Mouse (Mus musculus) kidney, embryonic 14.5 days (tissue): ENCODE results near the gene Prodh2. TPM values are rescaled to one million over a fixed set of nuclear protein-coding genes. Genes with fewer than 3 reads are reported as not detected.

Experiments
- ATAC-seq: fragments of 200-750 bp; cut with Nextera tagmentation; 2 replicates; pipeline ENCODE4 v1.8.0; 2017; ENCODE audit warnings: moderate number of reproducible peaks, mild to moderate bottlenecking, moderate TSS enrichment, moderate library complexity; ENCODE audit not compliant: low FRiP score, low TSS enrichment
- H3K27ac ChIP-seq: fragments of 300-500 bp; sonication (generic); 2 replicates; pipeline ENCODE4 v1.5.1; 2014; ENCODE audit warnings: low read depth, mild to moderate bottlenecking, low read length, moderate library complexity, mixed read lengths
- H3K27me3 ChIP-seq: fragments of 300-500 bp; sonication (generic); 2 replicates; pipeline ENCODE4 v1.6.1; 2014; ENCODE audit warnings: mild to moderate bottlenecking, low read length; ENCODE audit not compliant: control insufficient read depth, insufficient read depth
- H3K36me3 ChIP-seq: fragments of 300-500 bp; sonication (generic); 2 replicates; pipeline ENCODE4 v1.6.1; 2014; ENCODE audit warnings: low read length, mixed read lengths; ENCODE audit not compliant: control insufficient read depth, insufficient read depth
- H3K4me1 ChIP-seq: fragments of 300-500 bp; sonication (generic); 2 replicates; pipeline ENCODE4 v1.6.1; 2014; ENCODE audit warnings: low read length, mixed read lengths; ENCODE audit not compliant: control insufficient read depth, insufficient read depth
- H3K4me2 ChIP-seq: fragments of 300-500 bp; sonication (generic); replicated peaks from 2 replicates; pipeline ENCODE4 v1.6.1; 2014; ENCODE audit warnings: low read depth, mild to moderate bottlenecking, low read length
- H3K4me3 ChIP-seq: fragments of 300-500 bp; sonication (generic); 2 replicates; pipeline ENCODE4 v1.5.1; 2014; ENCODE audit warnings: mild to moderate bottlenecking, low read length
- H3K9ac ChIP-seq: fragments of 300-500 bp; sonication (generic); 2 replicates; pipeline ENCODE4 v1.6.1; 2014; ENCODE audit warnings: low read depth, mild to moderate bottlenecking, low read length, moderate library complexity
- H3K9me3 ChIP-seq: fragments of 300-500 bp; sonication (generic); 2 replicates; pipeline ENCODE4 v1.6.1; 2016; ENCODE audit warnings: low read length; ENCODE audit not compliant: control insufficient read depth
- WGBS: fragments of 180-500 bp; shearing (Covaris S2); extraction: QIAGEN DNeasy Blood & Tissue Kit; methylation state at CpG from one replicate; pipeline ENCODE4 v1.1.7; 2014; 5-methylcytosine and 5-hydroxymethylcytosine counted together
- microRNA-seq: library from miRNA; unstranded; fragments of <30 nt; microRNA quantifications from one replicate; pipeline ENCODE4, GENCODE M21; 2016
- polyA plus RNA-seq: library from polyadenylated mRNA; unstranded; fragments of >200 nt; fragmentation: Nextera tagmentation; extraction: Ambion mirVana; gene quantifications from 2 replicates; pipeline ENCODE4 v1.2.1, GENCODE M21; 2014

Gene Prodh2
- polyA plus RNA-seq, 1 experiment from 2014 or later, result 2.3 TPM

- ATAC-seq, result no peak
- H3K36me3 ChIP-seq, result peaks cover 33% of the 10 kb centered on the region
- H3K4me2 ChIP-seq, result peak overlapping the region; percentile 66; the same call in 1 of the 2 replicates
- H3K27me3 ChIP-seq, result no peaks in the 10 kb centered on the region
- H3K9me3 ChIP-seq, result no peaks in the 10 kb centered on the region
- peaks cover 24% of the 10 kb centered on the region for H3K4me1 ChIP-seq
- H3K27ac ChIP-seq, result no peak overlapping the region
- peak overlapping the region; percentile 44; the same call in 1 of the 2 replicates for H3K4me3 ChIP-seq
- WGBS, result 86% methylated on average over 13 of the region's 13 CpGs
- H3K9ac ChIP-seq, result peak overlapping the region; percentile 64; the same call in 1 of the 2 replicates
These were observed 64.6 kb downstream of the Prodh2 start for GRCm38 (mm10) chr7:30557901-30558514.

- Histone ChIP-seq H3K27ac (no peak overlapping the region), H3K27me3 (no peaks in the 10 kb centered on the region), H3K4me2 (peak overlapping the region; percentile 66), H3K4me3 (peak overlapping the region; percentile 44), H3K4me1 (peaks cover 17% of the 10 kb centered on the region), H3K36me3 (peaks cover 33% of the 10 kb centered on the region), H3K9me3 (no peaks in the 10 kb centered on the region), H3K9ac (peak overlapping the region; percentile 64)
- WGBS, result 15% methylated on average over 12 of the region's 12 CpGs
- no peak for ATAC-seq
These were observed 65.4 kb downstream of the Prodh2 start for GRCm38 (mm10) chr7:30558656-30559442.

GRCm38 (mm10) chr7:30559443-30559954 lies 66.1 kb downstream of the Prodh2 start, which contains the start of gene Lin37:
Gene Lin37 (minus strand): TSS chr7:30559838.
- H3K4me2 ChIP-seq, result peak within 1 kb of the TSS; percentile 66
- H3K9ac ChIP-seq, result peak within 1 kb of the TSS; percentile 64
- no peaks in the 10 kb centered on the region for H3K9me3 ChIP-seq
- H3K4me3 ChIP-seq, result peak within 1 kb of the TSS; percentile 44
- peaks cover 22% of the 10 kb centered on the region for H3K4me1 ChIP-seq
- 2% methylated on average over 20 of the region's 20 CpGs for WGBS
- peak; percentile 86 for ATAC-seq
- peaks cover 29% of the 10 kb centered on the region for H3K36me3 ChIP-seq
- no peak within 1 kb of the TSS for H3K27ac ChIP-seq
- no peaks in the 10 kb centered on the region for H3K27me3 ChIP-seq

- peak overlapping the region; percentile 66; the same call in 1 of the 2 replicates for H3K4me2 ChIP-seq
- peak overlapping the region; percentile 44; the same call in 1 of the 2 replicates for H3K4me3 ChIP-seq
- H3K9ac ChIP-seq, result 0 out of 2 replicates have a peak overlapping the region, but pooled peaks have one; percentile 5
- ATAC-seq, result no peak
- no peaks in the 10 kb centered on the region for H3K9me3 ChIP-seq
- peaks cover 22% of the 10 kb centered on the region for H3K4me1 ChIP-seq
- H3K36me3 ChIP-seq, result peaks cover 28% of the 10 kb centered on the region
- 66% methylated on average over 2 of the region's 2 CpGs for WGBS
- no peak overlapping the region for H3K27ac ChIP-seq
- no peaks in the 10 kb centered on the region for H3K27me3 ChIP-seq
These were observed 66.9 kb downstream of the Prodh2 start for GRCm38 (mm10) chr7:30560296-30560695.

GRCm38 (mm10) chr7:30562526-30563116 lies 69.2 kb downstream of the Prodh2 start:
- Histone ChIP-seq H3K4me3 (peak overlapping the region; percentile 81), H3K4me2 (peak overlapping the region; percentile 75), H3K9ac (peak overlapping the region; percentile 75), H3K27ac (peak overlapping the region; percentile 94; the same call in 1 of the 2 replicates), H3K9me3 (no peaks in the 10 kb centered on the region), H3K27me3 (no peaks in the 10 kb centered on the region), H3K4me1 (peaks cover 22% of the 10 kb centered on the region), H3K36me3 (peaks cover 29% of the 10 kb centered on the region)
- under 1% methylated on average over 27 of the region's 27 CpGs for WGBS
- ATAC-seq, result 0 out of 2 replicates have a peak, but pooled peaks have one; percentile 6

Small RNA genes lying within 50 kb of the gene (microRNA-seq; reads per million reads assigned to microRNA genes)
- gene Gm38670, result 1.7 reads per million

Other genes starting within 250 kb of the Prodh2 start
- 0.22 and 0.43 TPM in 2 replicates for gene Thap8, start 213.5 kb upstream of the Prodh2 start, polyA plus RNA-seq
- 7.8 and 11.1 TPM in 2 replicates for gene Wdr62, start 213.2 kb upstream of the Prodh2 start, polyA plus RNA-seq
- 30.7 and 51.1 TPM in 2 replicates for gene Clip3, start 201.9 kb upstream of the Prodh2 start, polyA plus RNA-seq
- 85.5 and 112 TPM in 2 replicates for gene Alkbh6, start 184.9 kb upstream of the Prodh2 start, polyA plus RNA-seq
- gene Syne4, start 178.8 kb upstream of the Prodh2 start, polyA plus RNA-seq, result 43.5 and 72.9 TPM in 2 replicates
- gene E130208F15Rik, start 171.9 kb upstream of the Prodh2 start, polyA plus RNA-seq, result not detected in 2 replicates
- gene Sdhaf1, start 169.7 kb upstream of the Prodh2 start, polyA plus RNA-seq, result 20.6 and 21.5 TPM in 2 replicates
- gene Lrfn3, start 130.8 kb upstream of the Prodh2 start, polyA plus RNA-seq, result 5.8 and 7.2 TPM in 2 replicates
- 23.8 and 26.7 TPM in 2 replicates for gene Tyrobp, start 79.9 kb upstream of the Prodh2 start, polyA plus RNA-seq
- gene Hcst, start 73.8 kb upstream of the Prodh2 start, polyA plus RNA-seq, result 0.57 and 1.0 TPM in 2 replicates
- 1.1 and 1.9 TPM in 2 replicates for gene Nfkbid, start 71.9 kb upstream of the Prodh2 start, polyA plus RNA-seq
- gene Aplp1, start 48.1 kb upstream of the Prodh2 start, polyA plus RNA-seq, result 16.7 and 19.0 TPM in 2 replicates
- 0.20 and 0.54 TPM in 2 replicates for gene Kirrel2, start 35.9 kb upstream of the Prodh2 start, polyA plus RNA-seq
- gene Nphs1, start 35.3 kb upstream of the Prodh2 start, polyA plus RNA-seq, result 2.7 and 3.0 TPM in 2 replicates
- 13.4 and 17.3 TPM in 2 replicates for gene Arhgap33, start 41.4 kb downstream of the Prodh2 start, polyA plus RNA-seq
- 8.9 and 9.2 TPM in 2 replicates for gene Hspb6, start 58.6 kb downstream of the Prodh2 start, polyA plus RNA-seq
- 15.2 and 25.0 TPM in 2 replicates for gene Proser3, start 58.7 kb downstream of the Prodh2 start, polyA plus RNA-seq
- 38.5 and 48.0 TPM in 2 replicates for gene Lin37, start 66.2 kb downstream of the Prodh2 start, polyA plus RNA-seq
- gene U2af1l4, start 69.7 kb downstream of the Prodh2 start, polyA plus RNA-seq, result 109 and 119 TPM in 2 replicates
- 8.0 and 11.3 TPM in 2 replicates for gene Gm49396, start 69.7 kb downstream of the Prodh2 start, polyA plus RNA-seq
- 121 and 182 TPM in 2 replicates for gene Psenen, start 70.0 kb downstream of the Prodh2 start, polyA plus RNA-seq
- gene Igflr1, start 71.8 kb downstream of the Prodh2 start, polyA plus RNA-seq, result 2.9 and 3.7 TPM in 2 replicates
- gene Kmt2b, start 95.1 kb downstream of the Prodh2 start, polyA plus RNA-seq, result 12.3 and 13.6 TPM in 2 replicates
- gene Zbtb32, start 105.3 kb downstream of the Prodh2 start, polyA plus RNA-seq, result 0.21 and 0.22 TPM in 2 replicates
- gene Upk1a, start 119.2 kb downstream of the Prodh2 start, polyA plus RNA-seq, result 2.2 and 2.3 TPM in 2 replicates
- gene Cox6b1, start 132.5 kb downstream of the Prodh2 start, polyA plus RNA-seq, result 961 and 1,287 TPM in 2 replicates
- not detected in 2 replicates for gene Etv2, start 142.2 kb downstream of the Prodh2 start, polyA plus RNA-seq
- 93.4 and 111 TPM in 2 replicates for gene Rbm42, start 156.7 kb downstream of the Prodh2 start, polyA plus RNA-seq
- gene Haus5, start 171.4 kb downstream of the Prodh2 start, polyA plus RNA-seq, result 45.8 and 58.6 TPM in 2 replicates
- not detected in 2 replicates for gene Pmis2, start 178.0 kb downstream of the Prodh2 start, polyA plus RNA-seq
- gene 2200002J24Rik, start 205.3 kb downstream of the Prodh2 start, polyA plus RNA-seq, result not detected in 2 replicates
- gene Atp4a, start 218.6 kb downstream of the Prodh2 start, polyA plus RNA-seq, result 1.2 and 1.3 TPM in 2 replicates
- 202 and 206 TPM in 2 replicates for gene Tmem147, start 235.9 kb downstream of the Prodh2 start, polyA plus RNA-seq